Mouse (Mus musculus) lung, postnatal 0 days (tissue): ENCODE results near the gene Thoc5.

Experiments used
- CTCF ChIP-seq: IDR thresholded peaks from 2 replicates; pipeline ENCODE4 v1.5.1; 2016; ENCODE audit warnings: antibody characterized with exemption, mild to moderate bottlenecking
- EP300 ChIP-seq: IDR thresholded peaks from 2 replicates; pipeline ENCODE4 v1.6.1; 2016; ENCODE audit warnings: antibody characterized with exemption, mild to moderate bottlenecking, control low read depth

DNA sequence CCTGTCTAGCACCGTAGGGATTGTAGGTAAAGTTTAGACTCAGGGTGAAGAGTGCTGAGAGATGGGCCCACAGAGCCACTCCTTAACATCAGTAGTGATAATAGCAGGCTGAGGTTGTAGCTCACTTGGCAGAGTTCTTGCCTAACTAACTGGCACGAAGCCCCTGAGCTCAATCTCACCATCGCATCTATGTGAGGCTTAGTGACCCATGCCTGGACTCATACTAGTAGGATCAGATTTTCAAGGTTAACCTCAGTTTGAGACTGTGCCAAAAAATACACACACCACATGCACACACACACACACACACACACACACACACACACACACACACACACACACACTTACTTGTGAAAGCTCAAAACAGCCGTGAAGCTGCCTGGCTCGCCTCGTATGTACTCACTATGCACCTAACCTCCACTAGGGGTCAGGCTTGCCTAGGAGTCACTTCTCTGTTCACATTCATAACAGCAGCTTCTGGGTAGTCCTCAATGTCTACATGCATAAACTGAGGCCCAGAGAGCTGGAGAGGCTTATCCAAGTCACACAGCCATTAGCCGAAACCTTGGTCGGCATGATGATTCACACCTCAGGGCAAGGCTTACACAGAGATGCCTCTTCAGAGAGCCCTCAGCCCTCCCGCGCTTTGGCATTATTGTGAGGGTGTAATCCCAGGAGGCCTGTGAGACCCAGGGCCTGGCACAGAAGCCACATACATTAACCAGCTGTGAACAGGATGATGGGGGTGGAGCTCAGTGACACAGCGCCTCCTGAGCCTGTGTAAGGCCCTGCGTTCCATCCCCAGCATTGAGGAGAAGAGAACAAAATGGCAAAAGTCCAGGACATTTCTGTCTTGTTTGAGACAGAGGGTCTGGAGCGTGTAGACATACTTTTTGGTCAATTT, 78.1 kb downstream of the Thoc5 start:
- peak; percentile 90 for TF ChIP-seq CTCF
- TF ChIP-seq EP300: no peak
